Comparison of ENCODE assay signal across 1 mouse cellular context in the genomic region with DNA sequence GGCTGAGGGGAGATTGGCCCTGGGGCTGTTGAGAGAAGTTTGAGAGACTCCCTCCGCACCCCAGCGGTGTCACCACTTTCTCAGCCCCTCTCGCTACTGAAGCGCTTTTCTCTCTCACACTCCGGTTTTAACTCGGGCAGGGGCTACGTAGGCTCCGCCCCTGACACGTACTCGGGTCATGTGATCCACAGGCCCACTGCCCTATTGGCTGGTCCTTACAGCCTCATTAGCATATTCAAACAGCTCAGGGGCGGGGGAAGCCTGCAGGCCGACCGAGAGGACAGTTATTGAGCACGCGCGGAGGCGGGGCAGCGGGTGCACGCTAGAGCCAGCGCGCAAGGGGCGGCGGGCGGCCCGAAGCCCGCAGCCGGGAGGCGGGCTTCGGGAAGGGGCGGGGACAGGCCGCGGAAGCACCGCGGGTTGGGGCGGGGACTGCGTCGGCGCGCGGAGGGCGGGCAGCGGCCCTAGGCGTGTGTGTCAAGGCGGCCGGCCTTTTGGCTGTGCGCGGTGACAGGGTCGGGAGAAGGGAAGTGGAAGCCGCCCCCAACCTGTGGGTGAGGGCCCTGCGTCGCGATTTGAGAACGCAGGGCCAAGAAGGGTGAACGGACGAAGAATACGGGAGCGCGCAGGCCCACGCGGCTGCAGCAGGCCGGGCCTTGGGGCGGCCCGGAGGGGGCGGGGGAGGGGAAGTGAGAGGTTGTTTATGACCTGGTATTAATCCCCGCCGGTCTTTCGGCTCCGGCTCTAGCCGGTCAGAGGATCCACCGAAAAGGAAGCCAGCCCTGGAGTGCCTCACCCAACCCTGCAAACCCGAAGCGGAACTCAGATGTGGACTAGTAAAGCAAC.
TF ChIP-seq lines count a peak whose summit lies in the region.

Ints6 (minus strand) TSS at position 134 of the 846 bp plus-strand sequence.

TF ChIP-seq in MEL, 35 proteins besides CTCF, POLR2A, EP300 and RAD21 (continued from another document):
- TF ChIP-seq POLR2AphosphoS2 (IDR thresholded peaks at IDR 0.05; ENCODE audit: low read length): peak; percentile 100
- TF ChIP-seq TBP (IDR thresholded peaks at IDR 0.05; ENCODE audit: low read depth, low read length): peak; percentile 99
- TF ChIP-seq NELFE (IDR thresholded peaks at IDR 0.05; ENCODE audit: low read depth, low read length): peak; percentile 99
- peak; percentile 79 for TF ChIP-seq TCF12 (IDR thresholded peaks at IDR 0.05; ENCODE audit: low read depth, low read length)
- peak; percentile 46 for TF ChIP-seq MAZ (IDR thresholded peaks at IDR 0.05; ENCODE audit: low read depth, low read length)
- no peak for TF ChIP-seq TAL1 (IDR thresholded peaks at IDR 0.05; ENCODE audit: low read length)
